Mouse (Mus musculus) MEL (cell line): ENCODE data around the gene Rnf181. TPM values are rescaled to one million over a fixed set of nuclear protein-coding genes. Genes with fewer than 3 reads are reported as not detected.

ENCODE experiments used
- DNase-seq: peaks from one replicate; pipeline ENCODE4 v3.0.0; 2011; ENCODE audit warnings: low read depth, low spot score
- H3K27ac ChIP-seq: 2 replicates; pipeline ENCODE4 v1.5.1; 2012; ENCODE audit warnings: low read depth, mild to moderate bottlenecking, control low read depth, low read length, moderate library complexity; ENCODE audit not compliant: control insufficient read depth
- H3K27me3 ChIP-seq, 2 experiments: fragments of 150-350 bp in 1 of 2; sonication (generic) in 1 of 2; 2 replicates each; pipeline ENCODE4 v1.6.1; 2012; ENCODE audit warnings: low read length in 2 of 2, mild to moderate bottlenecking in 2 of 2, improper control_type of control experiment in 1 of 2, moderate library complexity in 1 of 2; ENCODE audit not compliant: insufficient read depth in 2 of 2, control insufficient read depth in 1 of 2
- H3K36me3 ChIP-seq, 2 experiments: 2 replicates each; pipeline ENCODE4 v1.6.1; 2012 to 2014; ENCODE audit warnings: low read length in 2 of 2, improper control_type of control experiment in 1 of 2, inconsistent platforms in 1 of 2, mild to moderate bottlenecking in 1 of 2; ENCODE audit not compliant: insufficient read depth in 2 of 2, control insufficient read depth in 1 of 2
- H3K4me1 ChIP-seq, 2 experiments: fragments of 150-350 bp in 1 of 2; sonication (generic) in 1 of 2; 2 replicates each; pipeline ENCODE4 v1.6.1; 2012; ENCODE audit warnings: low read length in 2 of 2, improper control_type of control experiment in 1 of 2, mild to moderate bottlenecking in 1 of 2; ENCODE audit not compliant: insufficient read depth in 2 of 2, control insufficient read depth in 1 of 2
- H3K4me3 ChIP-seq, 2 experiments: fragments of 150-350 bp in 1 of 2; sonication (generic) in 1 of 2; 2 replicates each; pipeline ENCODE4 v1.5.1; 2012; ENCODE audit warnings: low read depth in 2 of 2, low read length in 2 of 2, mild to moderate bottlenecking in 2 of 2, moderate library complexity in 2 of 2, control low read depth in 1 of 2, improper control_type of control experiment in 1 of 2; ENCODE audit not compliant: control insufficient read depth in 1 of 2, insufficient read depth in 1 of 2
- H3K79me2 ChIP-seq: 2 replicates; pipeline ENCODE4 v1.6.1; 2012; ENCODE audit warnings: mild to moderate bottlenecking, low read length, moderate library complexity; ENCODE audit not compliant: control insufficient read depth, poor library complexity, insufficient read depth
- H3K9ac ChIP-seq: 2 replicates; pipeline ENCODE4 v1.6.1; 2012; ENCODE audit warnings: low read depth, mild to moderate bottlenecking, control low read depth, low read length, moderate library complexity; ENCODE audit not compliant: control insufficient read depth, poor library complexity, severe bottlenecking
- H3K9me3 ChIP-seq: fragments of 150-350 bp; sonication (generic); replicated peaks from 2 replicates; pipeline ENCODE4 v1.6.1; 2012; ENCODE audit warnings: mild to moderate bottlenecking, low read length, improper control_type of control experiment, moderate library complexity; ENCODE audit not compliant: insufficient read depth
- BHLHE40 ChIP-seq: IDR thresholded peaks from 2 replicates; pipeline ENCODE4 v1.6.1; 2012; ENCODE audit warnings: low read depth, mild to moderate bottlenecking, inconsistent platforms, low read length, improper control_type of control experiment, borderline replicate concordance
- CHD1 ChIP-seq: IDR thresholded peaks from 2 replicates; pipeline ENCODE4 v1.6.1; 2012; ENCODE audit warnings: low read depth, mild to moderate bottlenecking, inconsistent platforms, low read length, improper control_type of control experiment
- CHD2 ChIP-seq: IDR thresholded peaks from 2 replicates; pipeline ENCODE4 v1.6.1; 2011; ENCODE audit warnings: low read length, improper control_type of control experiment
- E2F4 ChIP-seq: IDR thresholded peaks from 2 replicates; pipeline ENCODE4 v1.6.1; 2011; ENCODE audit warnings: low read depth, low read length, improper control_type of control experiment, borderline replicate concordance
- EP300 ChIP-seq, 2 experiments: IDR thresholded peaks; 2 replicates each; pipeline ENCODE4 v1.6.1; 2011; ENCODE audit warnings: improper control_type of control experiment in 2 of 2, low read length in 2 of 2, low read depth in 1 of 2, mild to moderate bottlenecking in 1 of 2
- ETS1 ChIP-seq: IDR thresholded peaks from 2 replicates; pipeline ENCODE4 v1.6.1; 2012; ENCODE audit warnings: low read depth, mild to moderate bottlenecking, inconsistent platforms, low read length, improper control_type of control experiment, moderate library complexity
- KAT2A ChIP-seq: conservative IDR thresholded peaks from 2 replicates; pipeline ENCODE4 v1.6.1; 2012; ENCODE audit warnings: low read depth, low read length, improper control_type of control experiment, inconsistent platforms
- MAFK ChIP-seq: IDR thresholded peaks from 2 replicates; pipeline ENCODE4 v1.6.1; 2011; ENCODE audit warnings: low read depth, mild to moderate bottlenecking, low read length, improper control_type of control experiment, borderline replicate concordance
- MXI1 ChIP-seq: IDR thresholded peaks from 2 replicates; pipeline ENCODE4 v1.6.1; 2011; ENCODE audit warnings: mild to moderate bottlenecking, low read depth, low read length, improper control_type of control experiment
- NELFE ChIP-seq: IDR thresholded peaks from 2 replicates; pipeline ENCODE4 v1.6.1; 2011; ENCODE audit warnings: low read depth, low read length, improper control_type of control experiment
- NRF1 ChIP-seq: IDR thresholded peaks from 2 replicates; pipeline ENCODE4 v1.6.1; 2014; ENCODE audit warnings: low read depth, mild to moderate bottlenecking, inconsistent platforms, low read length, improper control_type of control experiment, moderate library complexity; ENCODE audit not compliant: poor library complexity, insufficient read depth, severe bottlenecking
- POLR2A ChIP-seq, 2 experiments: IDR thresholded peaks; 2 replicates each; pipeline ENCODE4 v1.6.1; 2011 to 2012; ENCODE audit warnings: low read length in 2 of 2, mild to moderate bottlenecking in 2 of 2, control low read depth in 1 of 2, improper control_type of control experiment in 1 of 2, low read depth in 1 of 2, moderate library complexity in 1 of 2; ENCODE audit not compliant: control insufficient read depth in 1 of 2, insufficient read depth in 1 of 2, poor library complexity in 1 of 2
- POLR2AphosphoS2 ChIP-seq: IDR thresholded peaks from 2 replicates; pipeline ENCODE4 v1.6.1; 2011; ENCODE audit warnings: low read length, improper control_type of control experiment
- POLR2AphosphoS5 ChIP-seq: IDR thresholded peaks from 2 replicates; pipeline ENCODE4 v1.6.1; 2012; ENCODE audit warnings: low read depth, borderline replicate concordance, mild to moderate bottlenecking, inconsistent platforms, low read length, moderate library complexity, mixed read lengths
- RCOR1 ChIP-seq: IDR thresholded peaks from 2 replicates; pipeline ENCODE4 v1.6.1; 2012; ENCODE audit warnings: low read depth, mild to moderate bottlenecking, inconsistent platforms, low read length, improper control_type of control experiment
- SIN3A ChIP-seq: IDR thresholded peaks from 2 replicates; pipeline ENCODE4 v1.6.1; 2012; ENCODE audit warnings: low read length, improper control_type of control experiment, inconsistent platforms
- SMC3 ChIP-seq: IDR thresholded peaks from 2 replicates; pipeline ENCODE4 v1.6.1; 2011; ENCODE audit warnings: low read depth, low read length, improper control_type of control experiment
- TCF12 ChIP-seq: IDR thresholded peaks from 2 replicates; pipeline ENCODE4 v1.6.1; 2014; ENCODE audit warnings: low read depth, mild to moderate bottlenecking, inconsistent platforms, low read length, improper control_type of control experiment, moderate library complexity
- UBTF ChIP-seq: IDR thresholded peaks from 2 replicates; pipeline ENCODE4 v1.6.1; 2012; ENCODE audit warnings: low read depth, mild to moderate bottlenecking, inconsistent platforms, low read length, improper control_type of control experiment, moderate library complexity, borderline replicate concordance; ENCODE audit not compliant: insufficient read depth
- USF1 ChIP-seq: IDR thresholded peaks from 2 replicates; pipeline ENCODE4 v1.6.1; 2014; ENCODE audit warnings: low read depth, mild to moderate bottlenecking, inconsistent platforms, low read length, improper control_type of control experiment, moderate library complexity
- USF2 ChIP-seq, 2 experiments: IDR thresholded peaks; 2 replicates each; pipeline ENCODE4 v1.6.1; 2011 to 2012; ENCODE audit warnings: improper control_type of control experiment in 2 of 2, low read length in 2 of 2, borderline replicate concordance in 1 of 2, inconsistent platforms in 1 of 2, low read depth in 1 of 2, mild to moderate bottlenecking in 1 of 2; ENCODE audit not compliant: insufficient read depth in 1 of 2
- polyA plus RNA-seq, 2 experiments: library from polyadenylated mRNA; stranded (reverse) in 1 of 2; unstranded in 1 of 2; fragments of >175 nt in 1 of 2; fragments of >200 nt in 1 of 2; gene quantifications; 2 replicates each; pipeline versions ENCODE4 v1.2.1 to v1.2.4; 2012; ENCODE audit warnings: low replicate concordance in 2 of 2, low read depth in 1 of 2; ENCODE audit not compliant: insufficient read length in 2 of 2, insufficient read depth in 1 of 2, missing spikeins in 1 of 2
- total RNA-seq: library from RNA; depleted of rRNA; stranded (reverse); fragments of 300-350 nt; gene quantifications from 2 replicates; pipeline ENCODE4 v1.2.3, GENCODE M21; 2012

Rnf181 gene
- total and polyA plus RNA-seq, 3 experiments: 47.2 to 268 (median 107) TPM

DNA sequence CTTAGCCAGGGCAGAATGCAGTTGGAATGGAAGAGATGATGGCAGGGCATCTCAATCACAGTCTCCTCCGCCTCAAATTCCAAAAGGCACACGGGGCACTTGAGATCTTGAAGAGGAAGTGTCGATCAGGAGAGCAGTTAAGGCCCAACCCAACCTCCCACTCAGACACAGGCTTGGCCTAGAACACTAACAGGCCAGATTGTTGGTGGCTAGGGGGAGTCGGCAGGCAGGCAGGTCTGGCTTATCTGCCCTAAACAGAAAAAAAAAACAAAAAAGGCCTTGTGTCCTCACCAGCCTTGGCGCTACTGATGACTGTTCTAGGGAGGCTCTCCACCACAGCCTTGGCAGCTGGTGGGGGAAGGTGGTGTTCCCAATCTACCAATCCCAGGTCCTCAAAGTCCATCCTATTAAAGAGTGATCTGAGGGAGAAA lies 5.6 kb downstream of the Rnf181 start (continued):
- TF ChIP-seq NRF1 (no peak), EP300 (IDR thresholded peaks at IDR 0.05; ENCODE audit: low read depth in 1 of 2, low read length in 2 of 2) (peak in 1 of 2 experiments; percentile 60; a peak in 2 of 4 replicates), KAT2A (no peak), POLR2A (IDR thresholded peaks at IDR 0.05; ENCODE audit: control insufficient read depth in 1 of 2, insufficient read depth in 1 of 2, low read depth in 1 of 2, low read length in 2 of 2, poor library complexity in 1 of 2) (no peak), TCF12 (peak; percentile 50; the same call in 1 of the 2 replicates), MXI1 (no peak), ETS1 (no peak), SMC3 (no peak), BHLHE40 (no peak), RCOR1 (peak; percentile 63; the same call in 1 of the 2 replicates), CHD1 (no peak), E2F4 (no peak), CHD2 (no peak)

DNA sequence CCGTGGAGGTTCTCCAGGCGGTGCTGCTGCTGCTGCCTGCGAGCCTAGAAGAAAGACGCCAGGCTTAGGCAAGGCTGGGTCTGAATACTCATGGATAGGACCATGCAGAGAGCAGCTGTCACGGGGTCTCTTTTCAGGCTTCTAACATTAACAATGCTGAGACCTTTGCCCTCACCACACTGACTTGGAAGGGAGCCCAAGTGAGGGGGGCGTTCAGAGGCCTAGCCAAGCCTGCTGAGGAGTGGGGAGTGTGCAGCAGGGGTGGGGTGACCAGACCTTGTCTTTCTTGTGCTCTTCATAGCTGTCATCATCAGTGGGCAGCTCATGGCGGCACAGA lies 6.2 kb downstream of the Rnf181 start:
- peaks cover 0 to 27% of the 10 kb centered on the region in 2 experiments; a peak in 2 of 4 replicates for H3K36me3 ChIP-seq
- TF ChIP-seq POLR2A (IDR thresholded peaks at IDR 0.05; ENCODE audit: control insufficient read depth in 1 of 2, insufficient read depth in 1 of 2, low read depth in 1 of 2, low read length in 2 of 2, poor library complexity in 1 of 2) (no peak), USF2 (IDR thresholded peaks at IDR 0.05; ENCODE audit: borderline replicate concordance in 1 of 2, insufficient read depth in 1 of 2, low read depth in 1 of 2, low read length in 2 of 2) (no peak), NRF1 (no peak), POLR2AphosphoS2 (no peak), UBTF (no peak), POLR2AphosphoS5 (no peak), NELFE (no peak), SIN3A (no peak), MAFK (no peak), USF1 (no peak)
- TF ChIP-seq, all 39 proteins: peak for 0
- no peak overlapping the region for H3K27ac ChIP-seq
- no peaks in the 10 kb centered on the region for H3K9me3 ChIP-seq
- H3K4me3 ChIP-seq: no peak overlapping the region
- DNase-seq: no peak
- H3K27me3 ChIP-seq: no peaks in the 10 kb centered on the region
- H3K79me2 ChIP-seq: peaks cover 8% of the 10 kb centered on the region
- H3K9ac ChIP-seq: no peak overlapping the region
- H3K4me1 ChIP-seq: peaks cover 0 to 31% of the 10 kb centered on the region in 2 experiments; a peak in 2 of 4 replicates
